Mouse (Mus musculus) kidney, postnatal 10 days (tissue): ENCODE results near the gene Ubl7.
A peak's percentile ranks its signal among the peaks of the same experiment; 100 is the strongest.

Source experiments
- DNase-seq: peaks from one replicate; pipeline ENCODE4 v3.0.0; 2021; ENCODE audit warnings: mixed read lengths

Ubl7 gene

DNA sequence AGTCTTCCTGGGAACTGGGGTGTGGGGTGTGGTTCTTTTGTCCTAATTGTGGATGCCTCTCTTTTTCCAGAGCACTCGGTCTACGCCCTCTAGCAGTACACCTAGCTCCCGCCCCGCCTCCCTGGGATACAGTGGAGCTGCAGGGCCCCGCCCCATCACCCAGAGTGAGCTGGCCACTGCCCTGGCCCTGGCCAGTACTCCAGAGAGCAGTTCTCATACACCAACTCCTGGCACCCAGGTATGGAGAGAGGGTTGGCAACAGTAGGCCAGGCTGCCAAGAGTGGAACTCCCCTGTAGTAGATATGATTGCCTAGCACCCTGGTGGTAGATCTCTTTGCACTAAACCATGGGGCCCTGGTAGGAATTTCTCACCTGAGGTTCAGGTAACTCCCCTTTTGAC is 11.6 kb downstream of the Ubl7 start:
- DNase-seq: no peak

DNA sequence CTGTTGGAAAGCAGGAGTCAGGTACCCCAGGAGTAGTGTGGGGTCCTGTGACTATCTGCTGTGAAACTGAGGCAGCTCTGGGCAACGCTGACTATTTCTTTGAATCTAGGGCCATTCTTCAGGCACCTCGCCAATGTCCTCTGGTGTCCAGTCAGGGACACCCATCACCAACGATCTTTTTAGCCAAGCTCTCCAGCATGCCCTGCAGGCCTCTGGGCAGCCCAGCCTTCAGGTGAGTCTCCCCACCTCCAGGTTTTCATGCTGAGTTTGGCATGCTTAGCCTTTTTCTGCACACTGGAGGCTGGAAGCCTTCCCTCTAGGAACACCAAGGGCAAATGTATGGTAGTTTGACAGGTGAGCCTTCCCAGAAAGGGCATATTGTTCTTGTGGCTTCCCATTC is 12.3 kb downstream of the Ubl7 start:
- DNase-seq: no peak

DNA sequence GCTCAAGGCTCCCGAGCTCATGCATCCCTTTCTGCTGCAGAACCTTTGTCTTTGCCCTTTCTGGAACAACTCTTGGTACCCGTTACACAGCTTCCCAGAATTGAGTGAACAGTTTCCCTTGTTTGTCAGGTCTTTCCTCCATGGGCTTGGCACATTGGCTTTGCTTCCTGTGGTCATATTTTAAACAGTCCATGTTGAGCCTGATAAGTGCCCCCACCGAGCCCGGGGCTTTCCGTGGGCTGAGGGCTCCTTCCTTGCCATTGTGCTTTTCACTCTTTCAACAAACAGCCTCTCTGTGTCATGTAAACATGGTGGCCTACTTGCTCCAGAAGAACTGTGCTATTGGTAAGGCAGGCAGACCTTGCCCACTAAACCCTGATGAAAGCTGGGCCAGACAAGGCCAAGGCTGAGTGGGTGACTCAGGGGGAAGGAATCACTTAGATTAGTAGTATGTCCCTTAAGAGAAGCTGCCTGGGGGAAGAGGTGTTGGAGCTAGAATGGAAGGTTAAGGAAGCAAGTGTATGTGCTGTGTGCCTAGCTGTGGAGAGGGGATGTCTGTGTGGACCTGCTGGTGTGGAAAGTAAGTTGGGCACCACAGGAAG is 20.5 kb downstream of the Ubl7 start:
- no peak for DNase-seq

DNA sequence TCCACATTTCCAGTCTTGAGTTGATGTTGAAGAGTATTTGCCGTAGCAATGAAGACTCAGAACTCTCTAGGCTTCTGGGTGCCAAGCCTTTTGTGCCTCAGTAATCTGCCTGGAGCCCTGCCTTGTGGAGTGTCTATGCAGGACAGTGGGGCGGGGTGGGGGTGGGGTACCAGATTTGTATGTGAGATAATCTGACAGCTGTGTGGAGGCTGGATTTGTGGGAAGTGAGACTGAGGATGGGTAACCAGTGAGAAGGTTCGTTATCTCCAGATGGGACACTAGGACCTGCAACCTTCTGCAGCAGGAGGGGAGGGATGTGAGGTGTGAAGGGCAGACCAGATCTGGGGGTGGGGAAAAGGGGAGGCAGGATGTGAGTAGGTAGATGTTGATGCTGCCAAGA is 21.5 kb downstream of the Ubl7 start:
- DNase-seq: no peak

DNA sequence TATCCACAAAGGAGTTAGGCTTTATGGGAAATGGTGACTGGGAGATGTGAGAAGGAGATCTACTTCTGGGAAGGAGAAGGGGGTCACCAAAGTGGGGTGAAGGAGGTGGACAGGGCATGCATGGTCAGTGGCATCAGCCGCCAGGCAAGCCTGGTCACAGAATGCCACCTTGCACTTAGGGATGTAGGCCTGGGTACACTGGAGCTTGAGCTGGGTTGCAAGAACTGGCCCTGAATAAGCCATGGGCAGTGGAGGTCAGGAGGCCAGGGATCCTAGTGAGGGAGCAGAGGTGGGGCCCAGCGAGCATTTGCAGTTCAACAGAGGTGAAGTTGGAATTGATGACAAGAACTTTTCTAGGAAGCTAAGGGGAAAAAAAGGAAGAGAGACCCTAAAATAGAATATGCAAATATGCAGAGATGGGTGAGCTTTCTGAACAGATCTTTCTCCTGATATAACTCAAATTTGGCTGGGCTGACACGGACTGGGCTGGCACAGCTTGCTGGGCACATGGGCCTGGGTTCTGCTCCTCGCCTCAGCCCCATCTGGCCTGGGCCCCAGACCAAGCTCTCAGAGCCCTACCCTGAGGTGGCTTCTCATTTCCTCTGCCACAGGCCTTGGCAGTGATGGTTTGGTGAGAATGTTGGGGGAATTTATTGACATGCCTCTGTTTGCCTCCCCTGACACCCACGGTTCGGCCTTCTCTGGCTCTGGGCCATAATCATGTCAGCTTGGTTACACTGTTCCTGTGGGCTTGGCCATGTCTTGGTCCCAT is 22.2 kb downstream of the Ubl7 start:
- DNase-seq: no peak

DNA sequence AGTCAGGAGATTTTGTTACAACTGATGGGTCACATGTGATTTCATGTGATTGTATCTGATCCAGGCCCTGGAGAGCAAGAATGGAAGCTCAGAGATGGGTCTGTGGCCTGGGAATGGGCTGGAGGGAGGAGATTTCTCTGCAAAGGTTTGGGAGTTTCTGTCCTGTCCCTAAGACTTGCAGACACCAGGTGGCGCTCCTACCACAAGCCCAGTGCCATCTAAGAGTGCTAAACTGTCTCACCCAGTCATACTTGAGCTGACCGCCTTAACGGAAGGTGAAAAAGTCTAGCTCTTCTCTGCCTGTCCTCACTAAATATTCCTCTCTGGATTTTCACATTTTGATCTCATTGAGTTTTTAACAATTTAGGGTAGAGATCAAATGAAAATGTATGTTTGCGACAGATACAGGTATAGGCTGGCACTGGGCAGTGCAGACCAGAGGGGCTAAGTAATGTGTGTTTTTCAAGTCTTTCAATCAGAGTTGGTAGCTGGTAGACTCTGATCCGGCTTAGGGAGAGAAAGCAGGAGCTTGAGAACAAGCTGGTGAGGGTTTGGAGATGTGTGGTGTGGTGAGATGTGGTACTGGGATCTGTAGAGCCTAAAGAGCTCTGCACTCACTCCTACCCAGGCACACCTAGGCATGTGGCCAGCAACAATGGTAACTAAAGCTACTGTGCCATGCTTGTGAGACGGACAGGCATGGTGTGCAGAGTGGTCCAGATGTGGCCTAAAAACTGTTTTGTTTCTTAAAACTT is 25.1 kb downstream of the Ubl7 start:
- DNase-seq: peak; percentile 94

DNA sequence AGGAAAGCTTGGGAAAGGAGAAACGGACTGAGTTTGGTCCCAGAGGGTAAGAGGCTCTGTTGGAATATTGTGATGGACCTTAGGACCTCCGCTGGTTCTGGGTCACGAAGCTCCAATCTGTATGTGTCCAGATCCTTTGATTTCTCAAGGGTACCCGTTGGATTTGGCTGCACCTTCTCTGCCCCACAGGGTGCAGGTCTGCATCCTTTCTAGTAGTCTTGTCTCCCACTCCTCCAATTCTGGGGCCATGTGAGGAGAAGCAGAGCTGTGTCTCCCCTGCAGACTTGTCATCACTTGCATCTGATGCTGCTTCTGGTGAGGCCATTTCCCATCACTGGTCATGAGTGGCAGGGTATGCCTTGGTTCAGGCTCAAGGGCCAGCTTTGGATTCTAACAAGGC is 26.4 kb downstream of the Ubl7 start:
- DNase-seq: no peak

DNA sequence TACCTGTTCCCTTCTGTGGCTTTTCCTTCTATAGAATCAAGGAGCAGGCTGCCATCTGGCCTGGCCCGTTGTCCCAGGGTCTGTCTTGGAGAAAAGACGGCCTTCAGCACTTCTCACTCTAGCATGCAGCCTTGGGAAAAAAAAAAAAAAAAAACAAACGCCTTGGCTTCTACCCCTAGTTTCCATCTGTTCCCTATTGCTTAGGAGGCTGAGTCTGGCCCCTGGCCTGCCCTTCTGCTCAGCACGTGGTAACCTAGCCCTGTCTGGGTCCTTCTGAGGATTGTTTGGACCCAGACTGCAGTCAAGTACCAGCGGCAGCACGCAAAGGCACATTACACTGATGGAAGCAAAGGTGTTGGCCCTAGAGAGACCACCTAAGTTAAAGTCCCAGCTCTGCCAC is 26.9 kb downstream of the Ubl7 start:
- no peak for DNase-seq

DNA sequence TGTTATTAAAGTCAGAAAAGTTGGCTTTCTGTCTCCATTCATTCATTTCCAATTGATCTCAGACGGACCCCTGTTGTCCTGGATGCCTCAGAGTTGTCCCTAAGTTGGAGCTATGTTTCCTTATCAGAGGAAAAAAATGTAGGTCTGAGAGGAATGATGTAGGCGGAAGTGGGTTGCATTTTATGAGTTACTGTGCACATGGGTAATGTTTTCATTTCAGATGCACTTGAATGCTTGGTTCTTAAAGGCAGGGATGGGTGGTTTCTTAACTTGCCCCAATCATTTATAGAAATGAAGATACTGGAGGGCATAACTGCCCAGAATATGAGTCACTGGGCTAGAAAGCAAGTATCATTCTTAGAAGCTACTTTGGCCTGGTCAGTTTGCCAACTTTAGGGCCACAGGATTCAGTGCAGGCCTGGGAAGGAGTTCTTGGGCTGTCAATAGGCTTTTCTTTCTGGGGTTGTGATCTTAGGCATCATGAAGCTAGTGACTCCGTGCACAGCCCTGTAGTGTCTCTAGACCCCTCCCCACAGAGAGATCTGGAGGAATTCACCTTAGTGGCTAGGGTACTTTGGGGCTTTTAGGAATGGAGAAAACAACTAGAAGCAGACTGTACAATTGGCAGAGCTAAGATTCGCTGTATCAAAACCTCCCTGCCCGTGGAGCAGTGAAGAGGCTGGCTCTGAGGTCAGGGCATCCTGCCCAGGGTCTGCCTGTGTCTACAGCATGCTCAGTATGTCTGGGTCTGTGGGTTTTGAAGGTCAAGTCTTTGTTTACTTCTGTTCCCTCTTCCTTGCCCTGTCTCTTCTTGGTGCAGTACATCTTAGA is 27.7 kb downstream of the Ubl7 start:
- no peak for DNase-seq

DNA sequence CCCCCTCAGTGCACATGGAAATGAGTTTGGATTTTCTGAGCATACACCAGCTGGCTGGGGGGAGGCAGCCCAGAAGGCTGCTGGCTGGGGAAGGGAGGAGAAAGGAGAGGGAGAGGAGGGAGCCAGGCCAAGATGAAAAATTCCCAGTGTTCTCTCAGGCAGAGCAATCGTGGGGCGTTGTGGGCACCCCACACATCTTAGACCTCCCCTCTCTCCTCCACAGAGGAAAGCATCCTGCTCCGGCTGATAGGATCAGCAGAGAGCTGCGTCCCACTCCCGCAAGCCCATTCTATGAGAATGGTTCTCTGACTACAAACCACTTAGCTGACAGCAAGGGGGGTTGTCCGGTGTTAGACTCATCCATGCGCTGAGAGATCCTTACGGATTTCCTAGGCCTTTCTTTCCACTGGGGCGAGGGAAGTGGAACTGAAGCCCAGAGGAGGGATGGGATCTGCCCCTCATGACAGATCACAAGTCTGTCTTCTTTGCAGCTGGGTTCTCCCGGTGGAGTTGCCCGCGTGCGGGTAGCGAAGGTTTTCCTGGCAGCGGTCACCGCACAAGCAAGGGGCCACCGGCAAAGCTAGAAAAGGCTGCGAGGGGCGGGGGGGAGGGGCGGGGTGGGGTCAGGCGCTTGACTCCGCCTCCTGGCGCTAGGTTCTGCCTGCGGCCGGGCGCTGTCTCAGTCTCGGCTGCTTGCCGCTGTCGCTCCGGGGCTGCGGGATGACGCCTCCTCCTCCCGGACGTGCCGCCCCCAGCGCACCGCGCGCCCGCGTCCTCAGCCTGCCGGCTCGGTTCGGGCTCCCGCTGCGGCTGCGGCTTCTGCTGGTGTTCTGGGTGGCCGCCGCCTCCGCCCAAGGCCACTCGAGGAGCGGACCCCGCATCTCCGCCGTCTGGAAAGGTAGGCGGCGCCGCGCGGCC is 28.9 kb downstream of the Ubl7 start, which contains the start of gene Sema7a:
Gene Sema7a (plus strand): TSS at position 682 of the 918 bp plus-strand sequence.
- peak; percentile 87 for DNase-seq

DNA sequence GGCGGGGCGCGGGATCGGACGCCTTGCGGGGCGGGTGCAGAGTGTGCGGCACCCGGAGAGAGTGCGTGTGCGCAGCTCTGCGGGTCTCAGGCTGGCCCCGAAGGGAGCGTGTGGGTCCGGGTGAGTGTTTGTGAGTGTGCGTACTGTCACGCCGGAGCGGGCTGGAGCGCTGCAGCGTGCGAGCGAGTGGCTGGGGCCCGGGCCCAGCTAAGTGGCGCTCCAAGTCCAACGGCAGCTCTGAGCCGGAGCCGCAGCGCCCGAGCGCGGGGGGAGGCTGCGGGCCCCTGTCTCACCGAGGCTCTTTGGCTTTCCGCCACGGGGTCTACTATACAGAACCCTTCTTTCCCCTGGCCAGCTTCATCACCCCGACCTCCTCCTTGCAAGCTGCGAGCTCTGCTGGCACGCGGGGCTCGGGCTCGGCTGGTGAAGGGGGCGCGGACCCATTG is 29.6 kb downstream of the Ubl7 start:
- peak; percentile 63 for DNase-seq

DNA sequence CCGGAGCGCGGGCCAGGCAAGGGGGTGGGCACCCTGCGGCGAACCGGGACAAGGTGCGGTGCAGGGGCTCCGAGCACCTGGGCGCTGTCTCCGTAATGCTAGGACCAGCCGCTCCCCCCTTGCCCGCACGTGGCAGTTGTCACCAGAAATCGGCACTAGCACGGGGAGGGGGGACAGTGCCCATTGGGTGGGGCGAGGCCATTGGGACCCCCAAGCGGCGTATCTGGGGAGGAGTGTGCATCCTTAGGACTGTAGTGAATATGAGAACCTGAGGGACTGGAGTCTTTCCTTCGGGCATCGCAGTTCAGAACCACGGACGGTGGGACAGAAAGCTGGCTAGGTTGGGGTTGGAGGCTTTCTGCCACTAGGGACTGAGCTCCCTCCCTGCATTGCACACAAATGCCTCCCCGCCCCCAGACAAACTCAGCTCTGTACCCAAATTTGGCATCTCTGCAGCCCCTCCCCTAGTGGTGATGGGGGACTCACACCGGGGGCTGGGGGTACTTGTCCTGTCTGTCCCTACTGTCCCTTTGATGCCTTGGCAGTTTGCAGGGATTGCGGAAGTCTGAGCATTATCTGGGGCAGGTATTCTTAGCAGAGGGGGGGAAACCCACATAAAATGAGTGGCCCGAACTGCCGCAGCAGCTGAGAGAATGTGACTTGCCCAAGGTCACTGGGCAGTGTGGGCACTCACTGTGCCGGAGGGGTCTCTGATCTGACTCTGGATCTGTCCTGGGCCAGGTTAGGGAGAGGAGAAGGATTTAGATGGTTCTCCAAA is 30.3 kb downstream of the Ubl7 start:
- DNase-seq: no peak

DNA sequence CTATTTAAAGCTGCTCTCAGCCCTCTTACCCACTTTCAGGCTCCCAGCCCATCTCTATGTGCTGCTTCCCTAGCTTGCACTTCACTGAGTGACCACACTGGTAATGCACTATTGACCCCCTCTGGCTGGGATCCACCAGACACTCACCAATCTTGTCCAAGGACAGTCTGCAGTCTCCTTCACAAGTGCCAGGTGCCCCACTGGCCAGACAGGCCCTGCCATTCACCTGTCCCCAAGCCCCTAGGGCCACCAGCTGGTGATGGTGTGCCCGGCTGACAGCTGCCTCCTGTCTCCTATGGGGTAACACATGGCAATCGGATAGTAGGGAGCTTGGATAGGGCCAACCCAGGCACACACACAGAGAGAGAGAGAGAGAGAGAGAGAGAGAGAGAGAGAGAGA is 31.3 kb downstream of the Ubl7 start:
- DNase-seq: no peak

DNA sequence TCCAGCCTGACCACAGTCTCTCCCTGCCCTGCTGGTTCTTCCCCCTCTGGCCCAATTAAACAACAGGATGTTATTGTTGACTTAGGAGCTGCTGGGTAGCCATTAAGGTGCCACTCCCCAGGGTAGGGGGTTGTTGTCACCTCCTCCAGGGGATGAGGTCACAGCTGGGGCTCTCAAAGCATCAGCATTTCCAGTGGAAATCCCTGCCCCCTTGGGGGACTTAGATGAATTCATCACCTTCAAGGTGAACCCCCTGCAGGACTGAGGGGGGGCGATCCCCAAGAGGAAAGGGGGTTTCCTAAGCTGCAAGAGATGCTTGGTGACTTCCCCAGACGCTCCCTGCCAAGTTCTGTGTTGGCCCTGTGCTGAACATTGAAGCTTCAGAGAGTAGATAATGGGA is 32.3 kb downstream of the Ubl7 start:
- DNase-seq: no peak

DNA sequence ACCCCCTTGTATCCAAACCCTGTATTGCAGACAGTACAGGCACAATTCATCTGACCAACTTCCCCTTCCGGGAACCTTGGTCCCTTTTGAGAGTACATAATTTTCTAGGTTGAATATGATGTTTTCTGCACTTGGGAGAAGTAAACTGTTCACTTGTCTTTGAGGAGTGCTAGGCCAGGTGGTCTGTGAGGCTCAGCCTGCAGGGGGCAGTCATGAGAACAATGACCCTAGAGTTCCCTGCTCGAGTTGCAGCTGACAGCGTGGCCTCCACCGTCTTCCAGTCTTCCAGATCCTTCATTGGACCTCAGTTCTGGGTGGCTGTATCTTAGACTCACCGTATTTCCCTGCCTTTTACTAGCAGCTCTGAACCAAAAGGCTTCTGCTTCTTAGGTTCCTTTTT is 33.8 kb downstream of the Ubl7 start:
- peak; percentile 80 for DNase-seq

DNA sequence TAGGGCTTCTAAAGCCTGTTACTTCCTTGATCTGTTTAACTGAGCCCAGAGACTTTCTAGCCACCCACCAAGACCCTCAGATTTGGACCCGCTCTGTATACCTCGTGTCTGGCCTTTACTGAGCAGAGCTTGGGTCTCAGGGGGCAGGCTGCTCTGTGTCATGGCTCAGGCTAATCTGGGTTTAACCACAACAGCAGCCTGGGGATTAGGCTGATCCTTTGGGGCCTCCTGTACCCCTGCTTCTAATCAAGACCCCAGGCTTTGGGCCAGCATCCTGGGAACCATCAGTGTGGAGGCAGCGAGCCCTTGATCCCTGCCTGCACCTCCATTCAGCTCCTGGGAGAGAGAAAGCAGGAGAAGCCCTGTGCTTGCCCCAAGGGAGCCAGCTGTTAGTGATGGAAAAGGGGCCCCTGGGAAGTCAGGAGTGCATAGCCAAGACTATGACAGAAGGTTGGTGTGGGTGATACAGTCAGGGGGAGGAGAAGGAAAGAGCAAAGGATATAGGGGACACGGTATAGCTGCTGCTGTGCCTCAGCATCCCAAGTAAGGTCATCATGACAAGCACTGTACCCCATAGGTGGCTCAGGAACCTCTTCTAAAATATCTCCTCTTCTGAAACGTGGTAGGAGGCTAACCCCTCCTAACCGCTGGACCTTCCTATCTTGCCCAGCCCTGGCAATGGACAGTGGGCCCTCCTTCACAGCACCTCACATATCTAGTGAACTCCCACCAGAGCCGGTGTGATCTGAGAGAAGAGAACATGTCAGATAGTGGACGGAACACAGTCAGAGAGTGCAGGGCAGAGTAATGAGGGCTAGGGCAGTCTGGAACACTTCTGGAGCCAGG is 35.2 kb downstream of the Ubl7 start:
- DNase-seq: no peak

DNA sequence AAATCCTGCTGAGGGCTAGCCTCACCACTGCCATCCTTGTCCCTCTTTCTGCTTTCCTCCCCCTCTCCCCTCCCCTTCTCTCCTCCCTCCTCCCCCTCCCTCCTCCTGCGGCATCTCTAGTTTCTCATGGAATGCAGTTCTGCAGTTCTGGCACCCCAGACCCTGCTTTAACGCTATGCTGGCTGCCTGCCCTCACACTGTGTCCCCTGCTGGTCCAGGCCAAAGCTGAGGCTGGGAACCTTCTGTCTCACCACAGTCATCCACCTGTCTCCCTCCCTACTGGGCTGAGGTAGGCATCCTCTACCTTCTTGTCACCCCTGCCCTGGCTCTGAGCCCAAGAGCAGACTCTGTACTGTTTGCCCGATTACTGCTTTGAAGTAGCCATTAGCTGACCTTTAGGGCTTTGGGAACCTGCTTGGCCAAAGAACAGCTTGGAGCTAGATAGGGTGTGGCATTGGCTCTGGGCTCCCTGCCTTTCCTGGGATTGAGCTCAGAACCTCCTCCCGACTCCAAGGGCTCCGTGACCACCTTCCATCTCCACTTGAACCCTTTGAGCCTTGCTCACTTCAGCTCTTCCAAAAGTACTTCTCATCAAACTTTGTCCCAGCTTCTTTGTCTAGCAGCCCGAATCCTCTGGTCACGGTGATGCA is 36.7 kb downstream of the Ubl7 start:
- DNase-seq: peak; percentile 36

DNA sequence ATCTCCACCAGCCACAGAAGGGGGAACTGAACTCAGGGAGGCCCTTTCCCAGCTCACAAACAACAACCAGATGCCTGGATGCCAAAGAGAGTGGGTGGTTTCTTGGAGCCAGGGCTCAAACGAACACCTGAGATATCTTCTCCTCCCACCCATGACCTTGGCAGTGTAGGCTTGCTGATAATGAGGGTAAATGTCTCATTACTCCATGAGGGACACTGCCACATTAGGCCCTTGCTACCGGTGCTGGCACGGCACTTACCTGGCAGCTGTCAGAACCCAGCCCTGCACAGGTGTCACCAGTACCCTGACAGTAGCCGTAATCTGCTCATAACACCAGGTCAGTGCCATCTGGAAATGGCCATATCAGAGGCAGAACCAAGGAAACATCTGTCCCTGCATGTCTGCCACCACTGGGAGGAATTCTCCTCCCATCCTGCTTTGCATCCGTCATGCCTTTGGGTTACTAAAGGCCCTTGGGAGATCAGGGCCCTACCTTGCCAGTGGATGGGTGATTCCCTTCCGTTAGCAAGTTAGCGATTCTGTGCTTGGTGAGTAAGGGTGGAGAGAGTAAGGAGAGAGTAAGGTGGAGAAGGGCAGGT is 37.7 kb downstream of the Ubl7 start:
- no peak for DNase-seq

DNA sequence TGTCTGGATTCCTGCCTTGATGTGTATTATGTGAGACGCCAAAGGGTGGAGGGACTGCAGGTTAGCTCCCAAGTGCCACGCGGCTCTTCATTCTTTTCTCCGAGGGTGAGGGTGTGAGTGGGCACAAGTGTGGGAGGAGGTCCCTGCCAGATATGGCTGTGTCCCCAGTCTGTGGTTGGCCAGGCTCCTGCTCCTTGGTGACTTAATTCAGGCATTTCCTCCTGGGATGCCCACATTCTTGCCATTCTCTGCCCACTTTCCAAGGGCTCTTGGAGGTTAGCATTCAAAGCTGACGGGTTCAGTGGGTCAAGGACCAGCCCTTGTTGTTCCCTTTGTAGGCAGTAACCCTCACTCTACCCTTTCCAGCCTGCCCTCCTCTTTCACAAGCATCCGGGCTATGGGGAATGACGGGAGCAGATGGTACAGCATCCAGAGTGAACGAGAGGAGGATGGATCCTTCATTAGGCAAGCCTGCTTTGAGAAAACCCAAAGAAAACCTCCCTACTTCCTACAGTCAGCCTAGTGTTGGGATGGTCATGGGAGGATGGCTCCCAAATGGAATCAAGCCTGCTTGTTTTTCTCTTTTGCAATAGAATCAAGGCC is 38.4 kb downstream of the Ubl7 start:
- no peak for DNase-seq
